Mouse (Mus musculus) lung, postnatal 0 days (tissue): Measurements from ENCODE around the gene Tec.

Source experiments
- CTCF ChIP-seq: IDR thresholded peaks from 2 replicates; pipeline ENCODE4 v1.5.1; 2016; ENCODE audit warnings: antibody characterized with exemption, mild to moderate bottlenecking
- EP300 ChIP-seq: IDR thresholded peaks from 2 replicates; pipeline ENCODE4 v1.6.1; 2016; ENCODE audit warnings: antibody characterized with exemption, mild to moderate bottlenecking, control low read depth

DNA sequence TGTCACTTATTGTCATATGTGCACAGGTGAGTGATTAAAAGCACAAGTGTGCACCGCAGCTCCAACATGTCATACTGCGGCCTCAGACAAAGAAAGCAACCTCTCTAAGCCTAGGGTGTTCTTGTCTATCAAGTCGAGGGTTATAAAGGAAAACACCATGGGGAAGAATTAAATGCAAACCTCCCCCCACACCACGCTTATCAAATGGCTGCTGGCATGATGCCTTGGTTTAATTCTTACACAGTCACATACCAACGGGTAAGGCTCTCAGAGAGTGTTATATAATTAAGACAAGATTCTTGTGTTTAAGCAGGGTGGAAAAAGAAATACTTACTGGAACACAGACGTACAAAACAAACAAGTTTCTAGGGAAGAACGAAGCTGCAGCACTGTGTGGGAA is 132.5 kb downstream of the Tec start:
- no peak for TF ChIP-seq CTCF
- no peak for TF ChIP-seq EP300
